Mouse (Mus musculus): ENCODE data around the gene Pde4dip. TPM values are rescaled to one million over a fixed set of nuclear protein-coding genes. Genes with fewer than 3 reads are reported as not detected.

Pde4dip gene
- polyA plus RNA-seq, 1 experiment from 2014 or later: 44.7 TPM

DNA sequence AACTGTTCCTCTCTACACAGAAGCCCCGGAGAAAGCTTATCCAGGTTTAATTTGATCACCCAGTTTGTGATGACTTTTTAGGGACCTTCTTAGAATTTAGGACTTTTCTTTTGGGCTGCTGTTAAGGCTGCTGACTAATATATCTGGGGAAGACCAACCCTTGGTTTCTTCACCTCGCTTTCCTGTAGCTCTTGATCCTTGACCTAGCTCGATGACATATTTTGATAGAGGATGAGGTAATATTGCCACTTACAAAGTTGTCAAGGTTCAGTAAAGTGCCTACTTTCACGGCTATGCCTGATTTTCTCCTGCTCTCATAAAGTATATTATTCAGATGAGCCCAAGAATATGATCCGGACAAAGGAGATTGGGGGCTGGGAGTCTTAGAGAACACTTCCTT lies 13.1 kb upstream of the Pde4dip start:
- no peaks in the 10 kb centered on the region for H3K27me3 ChIP-seq
- ATAC-seq (no peak), DNase-seq (ENCODE audit: low read depth, low spot score) (no peak)
- in situ Hi-C loops (cut with MboI; ENCODE audit: low pct_unique_long_range_greater_than_20kb): no loop called here
- CTCF ChIA-PET: interaction anchor here (1.1 to 1.2 kb wide), 4 partner anchors 16 to 160 kb away, joined by 3 read pairs; no protein-coding TSS in a partner anchor
- no peak for TF ChIP-seq CTCF (IDR thresholded peaks at IDR 0.05)
- POLR2A ChIA-PET: interaction anchor here (1.0 to 1.3 kb wide), 5 partner anchors 9 to 137 kb away, joined by 3 to 6 read pairs (median 3); partner anchors contain the start of gene Pde4dip

DNA sequence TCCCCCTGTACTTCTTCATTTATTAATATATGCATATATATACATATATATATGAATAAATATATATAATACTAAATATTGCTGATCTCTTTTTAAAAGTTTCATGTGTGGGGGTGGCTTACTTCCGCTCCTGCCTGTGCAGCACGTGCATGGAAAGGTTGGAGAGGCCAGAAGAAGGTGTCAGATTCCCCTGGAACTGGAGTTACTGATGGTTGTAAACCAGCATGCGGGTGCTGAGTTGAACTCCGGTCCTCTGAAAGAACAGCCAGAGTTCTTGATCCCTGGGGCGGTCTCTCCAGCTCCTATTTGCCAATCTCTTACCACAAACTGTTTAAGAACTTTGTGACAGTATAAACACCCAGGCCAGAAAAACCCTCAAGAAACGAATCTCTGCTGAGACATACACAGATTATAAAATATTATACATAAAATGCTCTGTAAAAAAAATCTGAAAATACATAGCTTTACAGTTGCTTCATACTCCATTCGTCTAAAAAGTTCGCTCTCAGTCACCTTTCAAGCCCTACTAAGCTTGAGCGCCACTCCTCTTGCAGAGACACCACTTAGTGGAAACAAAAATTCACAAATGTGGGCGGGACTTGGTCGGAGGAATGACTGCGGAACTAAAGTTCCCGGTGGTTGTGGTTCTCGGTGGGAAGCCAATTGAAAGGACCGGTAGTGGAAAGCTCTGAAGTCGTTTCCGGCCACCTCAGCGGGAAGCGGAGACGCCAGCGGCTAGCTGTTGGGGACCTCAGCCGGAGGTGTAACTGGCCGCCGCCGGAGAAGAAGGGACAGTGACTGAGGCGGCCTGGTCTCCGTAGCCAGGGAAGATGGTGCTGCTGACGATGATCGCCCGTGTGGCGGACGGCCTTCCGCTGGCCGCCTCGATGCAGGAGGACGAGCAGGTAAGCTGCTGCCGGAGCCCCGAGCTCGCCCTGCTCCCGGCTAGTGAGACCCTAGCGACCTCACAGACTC lies 12.3 kb upstream of the Pde4dip start, which contains the start of gene Sec22b:
TSS of gene Sec22b (plus strand) at position 675 of the 975 bp plus-strand sequence.
- ChIA-PET CTCF (interaction anchor here (1.1 to 1.2 kb wide), 4 partner anchors 16 to 159 kb away, joined by 3 read pairs; no protein-coding TSS in a partner anchor), POLR2A (interaction anchor here (0.6 to 1.3 kb wide), 9 partner anchors 8 to 472 kb away, joined by 3 to 6 read pairs (median 3); partner anchors contain the start of gene Pde4dip)
- TF ChIP-seq CTCF (IDR thresholded peaks at IDR 0.05): peak; percentile 9
- DNase-seq (ENCODE audit: low read depth, low spot score) (peak; percentile 93), ATAC-seq (peak; percentile 86)
- H3K27me3 ChIP-seq: no peaks in the 10 kb centered on the region
- in situ Hi-C loops (cut with MboI; ENCODE audit: low pct_unique_long_range_greater_than_20kb): no loop called here

DNA sequence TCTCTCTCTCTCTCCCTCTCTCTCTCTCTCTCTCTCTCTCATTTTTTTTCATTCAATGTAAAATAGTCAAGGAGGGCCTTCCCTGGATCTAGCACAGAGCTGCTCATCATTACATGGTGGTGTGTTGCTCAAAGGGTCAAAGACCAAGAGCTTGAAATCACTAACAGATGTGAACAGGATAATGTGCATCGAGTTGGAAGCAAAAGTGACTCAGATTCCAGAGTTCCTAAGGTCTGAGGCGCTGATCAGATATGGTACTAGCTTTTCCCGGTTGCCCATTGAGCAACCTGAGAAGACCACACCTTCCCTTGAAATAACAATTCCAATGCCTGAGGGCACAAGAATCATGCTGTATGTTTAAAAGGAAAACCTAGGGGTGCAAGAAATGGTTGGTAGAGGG lies 9.9 kb upstream of the Pde4dip start:
- CTCF ChIA-PET: interaction anchor here (1.0 to 1.4 kb wide), 5 partner anchors 10 to 156 kb away, joined by 3 to 6 read pairs (median 4); no protein-coding TSS in a partner anchor
- no peak for ATAC-seq
- no peaks in the 10 kb centered on the region for H3K27me3 ChIP-seq
- no peak for DNase-seq (ENCODE audit: low read depth, low spot score)
- POLR2A ChIA-PET: interaction anchor here (0.6 kb wide), 2 partner anchors 115 to 416 kb away, joined by 3 read pairs; no protein-coding TSS in a partner anchor
- in situ Hi-C loops (cut with MboI; ENCODE audit: low pct_unique_long_range_greater_than_20kb): no loop called here
- no peak for TF ChIP-seq CTCF (IDR thresholded peaks at IDR 0.05)

GRCm38 (mm10) chr3:97894695-97895094 lies 6.2 kb upstream of the Pde4dip start:
- CTCF ChIA-PET: interaction anchor here (0.7 to 1.6 kb wide), 4 partner anchors 8 to 284 kb away, joined by 3 to 5 read pairs (median 4); partner anchors contain the start of gene Chd1l
- no peaks in the 10 kb centered on the region for H3K27me3 ChIP-seq
- peak; percentile 96 for TF ChIP-seq CTCF (IDR thresholded peaks at IDR 0.05)
- DNase-seq (ENCODE audit: low read depth, low spot score) (no peak), ATAC-seq (no peak)
- POLR2A ChIA-PET: no interaction called here
- in situ Hi-C loops (cut with MboI; ENCODE audit: low pct_unique_long_range_greater_than_20kb): no loop called here

DNA sequence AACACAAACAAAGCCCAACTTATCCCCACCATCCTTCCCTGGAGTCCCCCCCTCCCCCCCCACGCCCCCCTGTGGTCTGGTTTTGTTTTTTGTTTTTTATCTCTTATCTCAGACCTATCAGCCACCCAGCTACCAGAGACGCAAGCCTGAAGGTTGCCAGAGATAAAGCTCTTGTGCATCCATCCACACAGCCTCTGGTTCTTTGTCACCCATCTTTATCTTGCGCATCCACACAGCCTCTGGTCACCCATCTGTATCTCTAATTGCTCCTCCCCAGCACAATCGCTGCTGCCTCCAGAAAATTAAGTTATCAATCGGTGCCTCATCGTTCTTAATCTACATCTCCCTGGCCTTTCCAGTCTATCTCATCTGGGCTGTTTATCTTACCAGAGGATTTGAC lies 1.7 kb upstream of the Pde4dip start:
- H3K27me3 ChIP-seq: peaks cover 31% of the 10 kb centered on the region
- POLR2A ChIA-PET: no interaction called here
- CTCF ChIA-PET: no interaction called here
- no peak for DNase-seq (ENCODE audit: low read depth, low spot score)
- no peak for ATAC-seq
- TF ChIP-seq CTCF (IDR thresholded peaks at IDR 0.05): no peak
- in situ Hi-C loops (cut with MboI; ENCODE audit: low pct_unique_long_range_greater_than_20kb): no loop called here

DNA sequence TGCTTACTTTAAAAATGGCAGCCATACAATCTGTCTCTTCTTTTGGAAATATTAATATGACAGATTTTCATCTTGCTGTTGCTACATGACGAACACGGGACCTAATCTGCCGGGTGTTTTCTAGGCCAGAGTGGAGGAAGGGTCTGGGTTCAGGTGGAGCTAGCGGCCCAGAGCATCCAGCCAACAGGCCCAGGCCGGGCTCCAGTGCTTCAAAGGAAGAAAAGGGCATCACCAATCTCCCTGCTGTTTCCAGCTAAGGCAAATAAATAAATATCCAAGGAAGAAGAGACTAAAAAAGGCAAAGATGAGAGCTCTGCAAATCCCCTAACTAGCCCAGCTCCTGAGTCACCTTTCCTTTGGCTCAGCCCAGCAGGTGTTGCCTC lies 731 bp downstream of the Pde4dip start:
- no peak for TF ChIP-seq CTCF (IDR thresholded peaks at IDR 0.05)
- ATAC-seq (no peak), DNase-seq (ENCODE audit: low read depth, low spot score) (no peak)
- in situ Hi-C loops (cut with MboI; ENCODE audit: low pct_unique_long_range_greater_than_20kb): loop anchor here (10.0 kb wide), 1 partner anchor 253 kb away; no protein-coding TSS in a partner anchor
- ChIA-PET CTCF (interaction anchor here (1.0 to 2.0 kb wide), 3 partner anchors 9 to 120 kb away, joined by 3 to 9 read pairs (median 4); no protein-coding TSS in a partner anchor), POLR2A (no interaction called here)
- H3K27me3 ChIP-seq: peaks cover 33% of the 10 kb centered on the region

DNA sequence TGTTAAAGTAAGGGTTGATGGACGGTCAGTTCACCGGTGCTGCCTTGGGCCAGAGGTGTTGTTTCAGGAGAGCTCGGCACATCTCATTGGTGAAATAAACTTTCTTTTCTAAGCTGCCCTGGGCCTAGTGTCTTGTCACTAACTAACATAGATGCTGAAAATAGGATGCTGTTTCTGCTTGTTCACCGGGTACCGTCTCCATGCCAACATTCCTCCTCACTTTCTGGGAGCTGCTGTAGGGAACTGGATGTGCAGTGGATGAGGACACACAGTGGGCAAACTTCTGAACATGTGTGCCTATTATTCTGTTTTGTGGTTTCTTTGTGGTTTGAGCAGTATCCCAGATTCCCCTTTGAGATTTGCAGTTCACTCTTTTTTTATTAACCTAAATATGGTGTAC lies 6.9 kb downstream of the Pde4dip start:
- in situ Hi-C loops (cut with MboI; ENCODE audit: low pct_unique_long_range_greater_than_20kb): loop anchor here (10.0 kb wide), 1 partner anchor 247 kb away; no protein-coding TSS in a partner anchor
- CTCF ChIA-PET: no interaction called here

GRCm38 (mm10) chr3:97879222-97879621 lies 9.3 kb downstream of the Pde4dip start:
- in situ Hi-C loops (cut with MboI; ENCODE audit: low pct_unique_long_range_greater_than_20kb): no loop called here
- DNase-seq (ENCODE audit: low read depth, low spot score) (no peak), ATAC-seq (peak; percentile 47)
- no peaks in the 10 kb centered on the region for H3K27me3 ChIP-seq
- peak; percentile 97 for TF ChIP-seq CTCF (IDR thresholded peaks at IDR 0.05)
- CTCF ChIA-PET: interaction anchor here (1.0 to 3.2 kb wide), 11 partner anchors 9 to 245 kb away, joined by 3 to 12 read pairs (median 4); partner anchors contain the start of genes Pde4dip and Sec22b
- POLR2A ChIA-PET: interaction anchor here (0.6 kb wide), 1 partner anchor 13 kb away, joined by 5 read pairs; no protein-coding TSS in a partner anchor

More for the DNA sequence above, 6.9 kb downstream of the Pde4dip start:
- DNase-seq (ENCODE audit: low read depth, low spot score) (no peak), ATAC-seq (no peak)
- POLR2A ChIA-PET: no interaction called here
- peaks cover 9% of the 10 kb centered on the region for H3K27me3 ChIP-seq
- no peak for TF ChIP-seq CTCF (IDR thresholded peaks at IDR 0.05)

DNA sequence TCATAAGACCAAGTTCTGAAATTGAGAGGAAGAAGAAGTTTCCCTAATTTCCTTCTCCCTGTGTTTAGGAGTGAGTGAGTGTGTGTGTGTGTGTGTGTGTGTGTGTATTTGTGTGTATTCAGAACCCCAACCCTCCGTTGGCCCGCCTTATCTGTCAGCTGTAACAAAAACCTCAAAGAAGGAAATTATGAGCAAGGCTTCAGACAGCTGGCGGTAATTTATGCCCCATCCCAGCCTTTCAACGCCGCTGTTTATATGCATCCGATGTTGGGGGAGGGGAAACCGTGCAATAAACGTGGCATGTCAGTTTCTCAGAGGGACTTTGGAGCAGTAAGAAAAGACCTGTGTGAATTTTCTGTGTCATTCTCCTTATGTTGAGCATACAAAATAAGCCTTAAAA lies 12.2 kb downstream of the Pde4dip start:
- ChIA-PET CTCF (interaction anchor here (0.8 to 1.4 kb wide), 3 partner anchors 11 to 266 kb away, joined by 3 to 4 read pairs (median 3); partner anchors contain the start of gene Chd1l), POLR2A (no interaction called here)
- TF ChIP-seq CTCF (IDR thresholded peaks at IDR 0.05): no peak
- DNase-seq (ENCODE audit: low read depth, low spot score) (no peak), ATAC-seq (no peak)
- no peaks in the 10 kb centered on the region for H3K27me3 ChIP-seq
- in situ Hi-C loops (cut with MboI; ENCODE audit: low pct_unique_long_range_greater_than_20kb): no loop called here

GRCm38 (mm10) chr3:97874777-97875176 lies 13.7 kb downstream of the Pde4dip start:
- ChIA-PET POLR2A (interaction anchor here (0.8 kb wide), 1 partner anchor 33 kb away, joined by 3 read pairs; no protein-coding TSS in a partner anchor), CTCF (interaction anchor here (1.0 to 1.9 kb wide), 6 partner anchors 9 to 364 kb away, joined by 3 to 7 read pairs (median 4); no protein-coding TSS in a partner anchor)
- in situ Hi-C loops (cut with MboI; ENCODE audit: low pct_unique_long_range_greater_than_20kb): no loop called here
- no peaks in the 10 kb centered on the region for H3K27me3 ChIP-seq
- ATAC-seq: no peak
- TF ChIP-seq CTCF (IDR thresholded peaks at IDR 0.05): no peak
- no peak for DNase-seq (ENCODE audit: low read depth, low spot score)

Data from Patski (cell line).